Mouse (Mus musculus): ENCODE data around the gene Pld4. TPM values are rescaled to one million over a fixed set of nuclear protein-coding genes. Genes with fewer than 3 reads are reported as not detected.

The Pld4 gene
- polyA plus RNA-seq, 1 experiment, result 1.1 TPM

DNA sequence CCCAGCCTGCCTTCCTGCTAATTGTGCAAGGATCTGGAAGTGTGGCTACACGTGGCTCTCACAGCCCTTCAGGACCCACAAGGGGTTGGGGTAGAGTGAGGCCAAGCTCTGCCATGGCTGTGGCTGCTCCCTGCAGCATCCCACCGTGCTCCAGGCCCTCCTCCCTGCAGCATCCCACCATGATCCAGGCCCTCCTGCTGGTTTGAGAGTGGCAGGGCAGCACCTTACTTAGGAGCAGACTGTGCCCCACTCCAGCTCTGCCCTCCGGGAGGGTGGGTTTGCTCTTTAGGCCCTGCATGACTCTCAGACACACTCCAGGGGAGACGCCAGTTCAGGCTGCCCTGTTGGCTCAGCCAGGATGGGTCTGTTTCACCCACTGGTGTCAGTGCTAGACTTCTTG is 9.9 kb downstream of the Pld4 start:
- H3K27me3 ChIP-seq (ENCODE audit: control insufficient read depth, insufficient read depth, low read length, poor library complexity, severe bottlenecking), result no peaks in the 10 kb centered on the region
- no peak overlapping the region for H3K9ac ChIP-seq (ENCODE audit: low read depth, poor library complexity, severe bottlenecking)
- TF ChIP-seq POLR2A (IDR thresholded peaks at IDR 0.05; ENCODE audit: insufficient read depth, low read length), result no peak
- no peak for TF ChIP-seq EP300 (IDR thresholded peaks at IDR 0.05; ENCODE audit: insufficient read depth, low read depth, low read length)
- no peak for TF ChIP-seq CTCF (IDR thresholded peaks at IDR 0.05; ENCODE audit: low read depth, low read length)
- H3K4me1 ChIP-seq (ENCODE audit: control insufficient read depth, insufficient read depth, low read length), result no peaks in the 10 kb centered on the region
- no peak overlapping the region for H3K27ac ChIP-seq (ENCODE audit: insufficient read depth, low read length)
- H3K36me3 ChIP-seq (ENCODE audit: control insufficient read depth, insufficient read depth, low read length, poor library complexity, severe bottlenecking), result no peaks in the 10 kb centered on the region
- no peaks in the 10 kb centered on the region for H3K9me3 ChIP-seq (replicated peaks; ENCODE audit: control insufficient read depth, insufficient read depth, low read length, poor library complexity, severe bottlenecking)
- no peak overlapping the region for H3K4me3 ChIP-seq (ENCODE audit: low read depth, low read length)

- no peak for TF ChIP-seq EP300 (IDR thresholded peaks at IDR 0.05; ENCODE audit: insufficient read depth, low read depth, low read length)
- TF ChIP-seq POLR2A (IDR thresholded peaks at IDR 0.05; ENCODE audit: insufficient read depth, low read length), result no peak
- no peak for TF ChIP-seq CTCF (IDR thresholded peaks at IDR 0.05; ENCODE audit: low read depth, low read length)
- H3K9me3 ChIP-seq (replicated peaks; ENCODE audit: control insufficient read depth, insufficient read depth, low read length, poor library complexity, severe bottlenecking), result no peaks in the 10 kb centered on the region
- no peak overlapping the region for H3K4me3 ChIP-seq (ENCODE audit: low read depth, low read length)
- H3K36me3 ChIP-seq (ENCODE audit: control insufficient read depth, insufficient read depth, low read length, poor library complexity, severe bottlenecking), result no peaks in the 10 kb centered on the region
- H3K9ac ChIP-seq (ENCODE audit: low read depth, poor library complexity, severe bottlenecking), result no peak overlapping the region
- H3K4me1 ChIP-seq (ENCODE audit: control insufficient read depth, insufficient read depth, low read length), result no peaks in the 10 kb centered on the region
- H3K27ac ChIP-seq (ENCODE audit: insufficient read depth, low read length), result no peak overlapping the region
- no peaks in the 10 kb centered on the region for H3K27me3 ChIP-seq (ENCODE audit: control insufficient read depth, insufficient read depth, low read length, poor library complexity, severe bottlenecking)
Measured at GRCm38 (mm10) chr12:112772306-112772705, 11.9 kb downstream of the Pld4 start.

- H3K9me3 ChIP-seq (replicated peaks; ENCODE audit: control insufficient read depth, insufficient read depth, low read length, poor library complexity, severe bottlenecking), result no peaks in the 10 kb centered on the region
- H3K9ac ChIP-seq (ENCODE audit: low read depth, poor library complexity, severe bottlenecking), result no peak overlapping the region
- no peaks in the 10 kb centered on the region for H3K36me3 ChIP-seq (ENCODE audit: control insufficient read depth, insufficient read depth, low read length, poor library complexity, severe bottlenecking)
- H3K4me1 ChIP-seq (ENCODE audit: control insufficient read depth, insufficient read depth, low read length), result no peaks in the 10 kb centered on the region
- H3K27ac ChIP-seq (ENCODE audit: insufficient read depth, low read length), result no peak overlapping the region
- TF ChIP-seq CTCF (IDR thresholded peaks at IDR 0.05; ENCODE audit: low read depth, low read length) (no peak), POLR2A (IDR thresholded peaks at IDR 0.05; ENCODE audit: insufficient read depth, low read length) (no peak), EP300 (IDR thresholded peaks at IDR 0.05; ENCODE audit: insufficient read depth, low read depth, low read length) (no peak)
- no peaks in the 10 kb centered on the region for H3K27me3 ChIP-seq (ENCODE audit: control insufficient read depth, insufficient read depth, low read length, poor library complexity, severe bottlenecking)
- H3K4me3 ChIP-seq (ENCODE audit: low read depth, low read length), result no peak overlapping the region
Measured at GRCm38 (mm10) chr12:112773366-112773765, 12.9 kb downstream of the Pld4 start.

DNA sequence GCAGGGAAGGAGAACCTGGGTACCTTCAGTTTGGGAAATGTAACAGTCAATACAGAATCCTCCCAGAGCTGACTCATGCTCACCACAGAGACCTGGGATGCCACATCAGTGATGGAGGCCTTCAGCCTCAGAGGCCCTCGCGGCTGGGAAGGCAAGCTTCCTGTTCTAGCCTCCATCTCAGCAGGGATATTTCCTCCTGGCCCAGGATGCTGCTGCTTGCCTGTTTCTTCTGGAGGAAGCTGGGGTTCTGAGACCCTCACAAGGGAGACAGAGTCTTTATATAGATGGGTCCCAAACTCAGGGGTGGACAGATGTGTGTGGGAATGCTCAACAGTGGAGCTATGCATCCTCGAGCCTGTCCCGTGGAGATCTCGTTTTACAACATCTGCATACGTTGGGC is 13.6 kb downstream of the Pld4 start:
- H3K27me3 ChIP-seq (ENCODE audit: control insufficient read depth, insufficient read depth, low read length, poor library complexity, severe bottlenecking), result no peaks in the 10 kb centered on the region
- no peaks in the 10 kb centered on the region for H3K4me1 ChIP-seq (ENCODE audit: control insufficient read depth, insufficient read depth, low read length)
- H3K4me3 ChIP-seq (ENCODE audit: low read depth, low read length), result no peak overlapping the region
- H3K27ac ChIP-seq (ENCODE audit: insufficient read depth, low read length), result no peak overlapping the region
- no peak overlapping the region for H3K9ac ChIP-seq (ENCODE audit: low read depth, poor library complexity, severe bottlenecking)
- H3K36me3 ChIP-seq (ENCODE audit: control insufficient read depth, insufficient read depth, low read length, poor library complexity, severe bottlenecking), result no peaks in the 10 kb centered on the region
- TF ChIP-seq EP300 (IDR thresholded peaks at IDR 0.05; ENCODE audit: insufficient read depth, low read depth, low read length) (no peak), CTCF (IDR thresholded peaks at IDR 0.05; ENCODE audit: low read depth, low read length) (no peak), POLR2A (IDR thresholded peaks at IDR 0.05; ENCODE audit: insufficient read depth, low read length) (no peak)
- no peaks in the 10 kb centered on the region for H3K9me3 ChIP-seq (replicated peaks; ENCODE audit: control insufficient read depth, insufficient read depth, low read length, poor library complexity, severe bottlenecking)

GRCm38 (mm10) chr12:112774481-112774880 is 14.0 kb downstream of the Pld4 start:
- Histone ChIP-seq H3K4me1 (ENCODE audit: control insufficient read depth, insufficient read depth, low read length) (no peaks in the 10 kb centered on the region), H3K27ac (ENCODE audit: insufficient read depth, low read length) (no peak overlapping the region), H3K9me3 (replicated peaks; ENCODE audit: control insufficient read depth, insufficient read depth, low read length, poor library complexity, severe bottlenecking) (no peaks in the 10 kb centered on the region), H3K27me3 (ENCODE audit: control insufficient read depth, insufficient read depth, low read length, poor library complexity, severe bottlenecking) (no peaks in the 10 kb centered on the region), H3K4me3 (ENCODE audit: low read depth, low read length) (no peak overlapping the region), H3K36me3 (ENCODE audit: control insufficient read depth, insufficient read depth, low read length, poor library complexity, severe bottlenecking) (no peaks in the 10 kb centered on the region), H3K9ac (ENCODE audit: low read depth, poor library complexity, severe bottlenecking) (no peak overlapping the region)
- TF ChIP-seq POLR2A (IDR thresholded peaks at IDR 0.05; ENCODE audit: insufficient read depth, low read length), result no peak
- no peak for TF ChIP-seq CTCF (IDR thresholded peaks at IDR 0.05; ENCODE audit: low read depth, low read length)

DNA sequence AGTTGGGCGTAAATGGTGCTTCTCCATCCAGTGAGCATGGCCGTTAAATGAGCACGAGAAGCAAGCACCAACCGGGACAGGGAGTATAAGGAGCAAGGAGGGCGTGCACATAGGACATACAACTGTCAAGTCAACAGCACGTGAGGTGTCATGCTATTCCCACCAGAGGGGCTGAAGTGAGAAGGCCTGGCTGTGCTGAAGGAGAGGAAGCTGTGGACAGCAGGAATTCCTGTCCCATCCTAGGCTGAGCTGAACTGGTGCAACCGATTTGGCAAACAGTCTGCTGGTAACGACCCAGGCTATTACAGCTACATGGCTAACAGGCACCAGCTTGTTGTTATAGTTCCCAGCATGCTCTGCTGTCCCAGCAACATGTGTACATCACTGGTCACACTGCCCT is 30.6 kb downstream of the Pld4 start:
- H3K27me3 ChIP-seq (ENCODE audit: control insufficient read depth, insufficient read depth, low read length, poor library complexity, severe bottlenecking), result no peaks in the 10 kb centered on the region
- no peak overlapping the region for H3K27ac ChIP-seq (ENCODE audit: insufficient read depth, low read length)
- no peaks in the 10 kb centered on the region for H3K36me3 ChIP-seq (ENCODE audit: control insufficient read depth, insufficient read depth, low read length, poor library complexity, severe bottlenecking)
- H3K4me3 ChIP-seq (ENCODE audit: low read depth, low read length), result no peak overlapping the region
- H3K4me1 ChIP-seq (ENCODE audit: control insufficient read depth, insufficient read depth, low read length), result peaks cover 5% of the 10 kb centered on the region
- H3K9ac ChIP-seq (ENCODE audit: low read depth, poor library complexity, severe bottlenecking), result no peak overlapping the region
- no peak for TF ChIP-seq POLR2A (IDR thresholded peaks at IDR 0.05; ENCODE audit: insufficient read depth, low read length)
- TF ChIP-seq CTCF (IDR thresholded peaks at IDR 0.05; ENCODE audit: low read depth, low read length), result no peak
- no peak for TF ChIP-seq EP300 (IDR thresholded peaks at IDR 0.05; ENCODE audit: insufficient read depth, low read depth, low read length)
- no peaks in the 10 kb centered on the region for H3K9me3 ChIP-seq (replicated peaks; ENCODE audit: control insufficient read depth, insufficient read depth, low read length, poor library complexity, severe bottlenecking)
